Mouse (Mus musculus) hindbrain, embryonic 16.5 days (tissue): ENCODE measurements around the gene Exoc3l. TPM values are rescaled to one million over a fixed set of nuclear protein-coding genes. Genes with fewer than 3 reads are reported as not detected.
A peak's percentile ranks its signal among the peaks of the same experiment; 100 is the strongest.

Experiments used
- ATAC-seq: fragments of 200-750 bp; cut with Nextera tagmentation; 2 replicates; pipeline ENCODE4 v1.8.0; 2017; ENCODE audit warnings: moderate TSS enrichment, moderate library complexity
- H3K27ac ChIP-seq: fragments of 300-500 bp; sonication (generic); 2 replicates; pipeline ENCODE4 v1.5.1; 2014; ENCODE audit warnings: low read depth, mild to moderate bottlenecking, control low read depth, low read length, moderate library complexity
- H3K27me3 ChIP-seq: fragments of 300-500 bp; sonication (generic); replicated peaks from 2 replicates; pipeline ENCODE4 v1.6.1; 2014; ENCODE audit warnings: low read length; ENCODE audit not compliant: control insufficient read depth, insufficient read depth
- H3K36me3 ChIP-seq: fragments of 300-500 bp; sonication (generic); 2 replicates; pipeline ENCODE4 v1.6.1; 2014; ENCODE audit warnings: mild to moderate bottlenecking, low read length, moderate library complexity, mixed read lengths; ENCODE audit not compliant: control insufficient read depth, insufficient read depth
- H3K4me1 ChIP-seq: fragments of 300-500 bp; sonication (generic); 2 replicates; pipeline ENCODE4 v1.6.1; 2014; ENCODE audit warnings: low read depth, low read length; ENCODE audit not compliant: control insufficient read depth, insufficient read depth
- H3K4me2 ChIP-seq: fragments of 300-500 bp; sonication (generic); 2 replicates; pipeline ENCODE4 v1.6.1; 2014; ENCODE audit warnings: mild to moderate bottlenecking, low read length, control low read depth, moderate library complexity
- H3K4me3 ChIP-seq: fragments of 300-500 bp; sonication (generic); 2 replicates; pipeline ENCODE4 v1.5.1; 2014; ENCODE audit warnings: mild to moderate bottlenecking, low read length, control low read depth, moderate library complexity
- H3K9ac ChIP-seq: fragments of 300-500 bp; sonication (generic); 2 replicates; pipeline ENCODE4 v1.6.1; 2014; ENCODE audit warnings: low read depth, mild to moderate bottlenecking, control low read depth, low read length, moderate library complexity
- H3K9me3 ChIP-seq: fragments of 300-500 bp; sonication (generic); 2 replicates; pipeline ENCODE4 v1.6.1; 2014; ENCODE audit warnings: mild to moderate bottlenecking, low read length, moderate library complexity; ENCODE audit not compliant: control insufficient read depth
- WGBS: fragments of 180-500 bp; shearing (Covaris S2); extraction: QIAGEN DNeasy Blood & Tissue Kit; methylation state at CpG from one replicate; pipeline ENCODE4 v1.1.7; 2014; 5-methylcytosine and 5-hydroxymethylcytosine counted together
- polyA plus RNA-seq: library from polyadenylated mRNA; unstranded; fragments of >200 nt; fragmentation: Nextera tagmentation; extraction: Ambion mirVana; gene quantifications from 2 replicates; pipeline ENCODE4 v1.2.1, GENCODE M21; 2015

Gene Exoc3l
- polyA plus RNA-seq, 1 experiment from 2014 or later, result 9.4 TPM

- ATAC-seq, result no peak
- 11% methylated on average over 13 of the region's 13 CpGs for whole genome bisulfite sequencing
Observed at GRCm38 (mm10) chr8:105266775-105267174, 29.1 kb downstream of the Exoc3l start.

GRCm38 (mm10) chr8:105265128-105265527 is 30.8 kb downstream of the Exoc3l start:
- Histone ChIP-seq H3K36me3 (no peaks in the 10 kb centered on the region), H3K9me3 (no peaks in the 10 kb centered on the region; the same call in 1 of the 2 replicates), H3K9ac (no peak overlapping the region), H3K27me3 (peaks cover 42% of the 10 kb centered on the region), H3K4me2 (peak overlapping the region; percentile 90), H3K4me1 (peaks cover 27% of the 10 kb centered on the region), H3K4me3 (peak overlapping the region; percentile 68), H3K27ac (no peak overlapping the region)
- no peak for ATAC-seq
- 12% methylated on average over 10 of the region's 10 CpGs for WGBS

More at GRCm38 (mm10) chr8:105266775-105267174, 29.1 kb downstream of the Exoc3l start:
- H3K9me3 ChIP-seq, result no peaks in the 10 kb centered on the region; the same call in 1 of the 2 replicates
- H3K27me3 ChIP-seq, result peaks cover 43% of the 10 kb centered on the region
- peaks cover 33% of the 10 kb centered on the region for H3K4me1 ChIP-seq
- H3K4me2 ChIP-seq, result no peak overlapping the region
- H3K36me3 ChIP-seq, result no peaks in the 10 kb centered on the region
- H3K27ac ChIP-seq, result no peak overlapping the region
- no peak overlapping the region for H3K9ac ChIP-seq
- no peak overlapping the region for H3K4me3 ChIP-seq

- Histone ChIP-seq H3K9me3 (no peaks in the 10 kb centered on the region; the same call in 1 of the 2 replicates), H3K27me3 (peaks cover 36% of the 10 kb centered on the region), H3K9ac (peak within 1 kb of the TSS; percentile 71), H3K4me2 (peak within 1 kb of the TSS; percentile 90), H3K27ac (no peak within 1 kb of the TSS), H3K4me3 (peak within 1 kb of the TSS; percentile 68), H3K4me1 (peaks cover 26% of the 10 kb centered on the region), H3K36me3 (no peaks in the 10 kb centered on the region)
- peak; percentile 7; the same call in 1 of the 2 replicates for ATAC-seq
- WGBS, result under 1% methylated on average over 46 of the region's 54 CpGs
Observed at GRCm38 (mm10) chr8:105264024-105264982, 31.6 kb downstream of the Exoc3l start, which contains the start of the genes Tradd and Fbxl8. Gene Tradd (minus strand): TSS chr8:105264609. Gene Fbxl8 (plus strand): TSS chr8:105264648.

- Histone ChIP-seq H3K36me3 (no peaks in the 10 kb centered on the region), H3K27ac (no peak overlapping the region), H3K4me2 (no peak overlapping the region; the same call in 1 of the 2 replicates), H3K27me3 (peaks cover 41% of the 10 kb centered on the region), H3K9ac (no peak overlapping the region), H3K4me3 (no peak overlapping the region), H3K9me3 (no peaks in the 10 kb centered on the region; the same call in 1 of the 2 replicates), H3K4me1 (peaks cover 26% of the 10 kb centered on the region)
- WGBS, result 39% methylated on average over 16 of the region's 16 CpGs
- no peak for ATAC-seq
Observed at GRCm38 (mm10) chr8:105263244-105263912, 32.5 kb downstream of the Exoc3l start.

GRCm38 (mm10) chr8:105261326-105261980 is 34.4 kb downstream of the Exoc3l start:
- H3K36me3 ChIP-seq, result no peaks in the 10 kb centered on the region
- 88% methylated on average over 12 of the region's 12 CpGs for WGBS
- no peak overlapping the region for H3K4me2 ChIP-seq
- peaks cover 42% of the 10 kb centered on the region for H3K27me3 ChIP-seq
- H3K9me3 ChIP-seq, result no peaks in the 10 kb centered on the region; the same call in 1 of the 2 replicates
- H3K4me3 ChIP-seq, result no peak overlapping the region
- peaks cover 20% of the 10 kb centered on the region for H3K4me1 ChIP-seq
- H3K9ac ChIP-seq, result no peak overlapping the region
- H3K27ac ChIP-seq, result no peak overlapping the region
- ATAC-seq, result no peak

GRCm38 (mm10) chr8:105260371-105261099 is 35.4 kb downstream of the Exoc3l start:
- WGBS, result 54% methylated on average over 7 of the region's 7 CpGs
- H3K27me3 ChIP-seq, result peaks cover 36% of the 10 kb centered on the region
- no peak for ATAC-seq
- H3K9me3 ChIP-seq, result no peaks in the 10 kb centered on the region
- H3K27ac ChIP-seq, result no peak overlapping the region
- no peaks in the 10 kb centered on the region for H3K36me3 ChIP-seq
- H3K4me1 ChIP-seq, result peaks cover 20% of the 10 kb centered on the region
- H3K4me3 ChIP-seq, result no peak overlapping the region
- no peak overlapping the region for H3K4me2 ChIP-seq
- no peak overlapping the region for H3K9ac ChIP-seq

GRCm38 (mm10) chr8:105259721-105260320 is 36.1 kb downstream of the Exoc3l start:
- ATAC-seq, result peak; percentile 60
- Histone ChIP-seq H3K27ac (no peak overlapping the region), H3K27me3 (peaks cover 36% of the 10 kb centered on the region), H3K4me3 (peak overlapping the region; percentile 37), H3K4me1 (peaks cover 21% of the 10 kb centered on the region), H3K9me3 (no peaks in the 10 kb centered on the region), H3K9ac (peak overlapping the region; percentile 50), H3K36me3 (no peaks in the 10 kb centered on the region), H3K4me2 (peak overlapping the region; percentile 65)
- WGBS, result 4% methylated on average over 30 of the region's 30 CpGs
